Mouse (Mus musculus): Measurements from ENCODE around the gene Slc24a3.

DNA sequence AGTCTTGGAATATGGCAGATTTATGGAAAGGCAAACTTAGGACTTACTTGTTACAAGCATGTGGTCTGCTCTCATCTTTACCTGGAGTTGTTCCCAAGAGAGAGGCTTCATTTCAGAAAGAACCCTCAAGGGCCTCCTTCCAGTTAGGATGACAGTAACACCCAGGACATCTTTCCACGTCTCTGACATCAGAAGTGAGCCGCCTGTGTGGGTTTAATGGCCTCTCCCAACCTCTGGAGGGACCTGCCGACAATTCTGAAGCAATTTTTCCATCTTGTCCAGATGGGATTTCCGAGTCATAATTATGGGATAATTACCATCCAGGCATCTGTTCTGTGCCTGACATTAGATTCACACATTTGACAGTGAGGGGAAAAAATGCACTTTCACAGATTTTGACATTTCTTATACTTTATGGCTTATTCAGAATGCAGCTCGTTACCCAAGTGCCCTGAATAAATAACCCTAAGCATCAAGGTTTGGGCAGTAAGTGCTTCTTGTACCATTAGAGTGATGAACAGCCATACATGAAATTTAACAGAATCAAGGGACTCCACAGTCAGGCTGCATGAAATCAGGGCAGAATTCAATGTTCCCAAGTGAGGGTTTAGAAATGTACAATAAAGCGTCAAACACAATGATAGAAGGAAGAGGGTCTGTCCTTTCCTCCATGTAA lies 463.7 kb downstream of the Slc24a3 start:
- no peak for TF ChIP-seq CTCF (IDR thresholded peaks at IDR 0.05; ENCODE audit: extremely low read depth, insufficient read depth, low read length)
- no peak for TF ChIP-seq POLR2A (IDR thresholded peaks at IDR 0.05; ENCODE audit: extremely low read depth, insufficient read depth, low read length)
